Mouse (Mus musculus) lung, postnatal 0 days (tissue): Measurements from ENCODE around the gene Ucn3.

Experiments
- CTCF ChIP-seq: IDR thresholded peaks from 2 replicates; pipeline ENCODE4 v1.5.1; 2016; ENCODE audit warnings: antibody characterized with exemption, mild to moderate bottlenecking
- EP300 ChIP-seq: IDR thresholded peaks from 2 replicates; pipeline ENCODE4 v1.6.1; 2016; ENCODE audit warnings: antibody characterized with exemption, mild to moderate bottlenecking, control low read depth

- TF ChIP-seq CTCF, result no peak
- no peak for TF ChIP-seq EP300
Measured at GRCm38 (mm10) chr13:3945249-3945648, at the start of gene Ucn3.
